Mouse (Mus musculus) neural tube, embryonic 13.5 days (tissue): ENCODE data around the gene Cib1. TPM values are rescaled to one million over a fixed set of nuclear protein-coding genes. Genes with fewer than 3 reads are reported as not detected.
A peak's percentile ranks its signal among the peaks of the same experiment; 100 is the strongest.

Source experiments
- ATAC-seq: fragments of 200-750 bp; cut with Nextera tagmentation; 2 replicates; pipeline ENCODE4 v1.8.0; 2017; ENCODE audit warnings: low read depth, mild to moderate bottlenecking, moderate TSS enrichment, moderate library complexity
- H3K27ac ChIP-seq: fragments of 300-500 bp; sonication (generic); replicated peaks from 2 replicates; pipeline ENCODE4 v1.5.1; 2015; ENCODE audit warnings: moderate library complexity, mild to moderate bottlenecking, inconsistent platforms
- H3K27me3 ChIP-seq: fragments of 300-500 bp; sonication (generic); 2 replicates; pipeline ENCODE4 v1.6.1; 2015; ENCODE audit warnings: mild to moderate bottlenecking, inconsistent platforms
- H3K36me3 ChIP-seq: fragments of 300-500 bp; sonication (generic); 2 replicates; pipeline ENCODE4 v1.6.1; 2015; ENCODE audit warnings: mild to moderate bottlenecking, inconsistent platforms
- H3K4me1 ChIP-seq: fragments of 300-500 bp; sonication (generic); replicated peaks from 2 replicates; pipeline ENCODE4 v1.6.1; 2015; ENCODE audit warnings: inconsistent platforms
- H3K4me2 ChIP-seq: fragments of 300-500 bp; sonication (generic); 2 replicates; pipeline ENCODE4 v1.6.1; 2015; ENCODE audit warnings: inconsistent platforms, mild to moderate bottlenecking, moderate library complexity
- H3K4me3 ChIP-seq: fragments of 300-500 bp; sonication (generic); 2 replicates; pipeline ENCODE4 v1.5.1; 2015; ENCODE audit warnings: mild to moderate bottlenecking, inconsistent platforms
- H3K9ac ChIP-seq: fragments of 300-500 bp; sonication (generic); 2 replicates; pipeline ENCODE4 v1.6.1; 2015; ENCODE audit warnings: moderate library complexity, mild to moderate bottlenecking, inconsistent platforms
- H3K9me3 ChIP-seq: fragments of 300-500 bp; sonication (generic); 2 replicates; pipeline ENCODE4 v1.6.1; 2016; ENCODE audit warnings: inconsistent platforms
- whole genome bisulfite sequencing: fragments of 180-500 bp; shearing (Covaris S2); methylation state at CpG from one replicate; pipeline ENCODE4 v1.1.7; 2015; 5-methylcytosine and 5-hydroxymethylcytosine counted together
- polyA plus RNA-seq: library from polyadenylated mRNA; unstranded; fragments of >200 nt; fragmentation: Nextera tagmentation; extraction: Ambion mirVana; gene quantifications from 2 replicates; pipeline ENCODE4 v1.2.1, GENCODE M21; 2015

Cib1 gene
- polyA plus RNA-seq, 1 experiment from 2014 or later = 34.6 TPM

- peaks cover 69% of the 10 kb centered on the region for H3K4me1 ChIP-seq
- no peak overlapping the region for H3K9ac ChIP-seq
- no peak overlapping the region for H3K4me3 ChIP-seq
- no peak overlapping the region for H3K27ac ChIP-seq
- no peak for ATAC-seq
- WGBS = 78% methylated on average over 18 of the region's 18 CpGs
- H3K9me3 ChIP-seq = no peaks in the 10 kb centered on the region
- peaks cover 6% of the 10 kb centered on the region for H3K36me3 ChIP-seq
- H3K4me2 ChIP-seq = no peak overlapping the region
- no peaks in the 10 kb centered on the region for H3K27me3 ChIP-seq
These were observed 24.5 kb downstream of the Cib1 start for GRCm38 (mm10) chr7:80208026-80208642.

GRCm38 (mm10) chr7:80207314-80207731, 25.3 kb downstream of the Cib1 start:
- Histone ChIP-seq H3K27ac (no peak overlapping the region), H3K4me1 (peaks cover 77% of the 10 kb centered on the region), H3K27me3 (no peaks in the 10 kb centered on the region), H3K9ac (no peak overlapping the region), H3K9me3 (no peaks in the 10 kb centered on the region), H3K36me3 (0 out of 2 replicates have a peak, but pooled peaks cover 4% of the 10 kb centered on the region), H3K4me2 (no peak overlapping the region), H3K4me3 (no peak overlapping the region)
- no peak for ATAC-seq
- WGBS = 78% methylated on average over 3 of the region's 3 CpGs

GRCm38 (mm10) chr7:80205705-80206589, 26.7 kb downstream of the Cib1 start:
- Histone ChIP-seq H3K4me1 (peaks cover 91% of the 10 kb centered on the region), H3K4me2 (no peak overlapping the region)
- 89% methylated on average over 12 of the region's 12 CpGs for WGBS

GRCm38 (mm10) chr7:80204961-80205360, 27.7 kb downstream of the Cib1 start:
- no peak for ATAC-seq
- Histone ChIP-seq H3K27ac (no peak overlapping the region), H3K9ac (no peak overlapping the region), H3K4me3 (no peak overlapping the region), H3K4me2 (no peak overlapping the region), H3K4me1 (peaks cover 93% of the 10 kb centered on the region), H3K36me3 (0 out of 2 replicates have a peak, but pooled peaks cover 5% of the 10 kb centered on the region), H3K27me3 (no peaks in the 10 kb centered on the region), H3K9me3 (no peaks in the 10 kb centered on the region)
- WGBS = 82% methylated on average over 7 of the region's 7 CpGs

More at GRCm38 (mm10) chr7:80205705-80206589, 26.7 kb downstream of the Cib1 start:
- no peak overlapping the region for H3K27ac ChIP-seq
- H3K36me3 ChIP-seq = 0 out of 2 replicates have a peak, but pooled peaks cover 5% of the 10 kb centered on the region
- no peak overlapping the region for H3K4me3 ChIP-seq
- H3K9ac ChIP-seq = no peak overlapping the region
- H3K27me3 ChIP-seq = no peaks in the 10 kb centered on the region
- no peak for ATAC-seq
- no peaks in the 10 kb centered on the region for H3K9me3 ChIP-seq

- no peaks in the 10 kb centered on the region for H3K9me3 ChIP-seq
- ATAC-seq = no peak
- H3K9ac ChIP-seq = no peak overlapping the region
- H3K36me3 ChIP-seq = 0 out of 2 replicates have a peak, but pooled peaks cover 5% of the 10 kb centered on the region
- H3K27ac ChIP-seq = peak overlapping the region; percentile 86
- H3K4me2 ChIP-seq = no peak overlapping the region
- WGBS = 80% methylated on average over 4 of the region's 4 CpGs
- H3K4me1 ChIP-seq = peaks cover 93% of the 10 kb centered on the region
- no peaks in the 10 kb centered on the region for H3K27me3 ChIP-seq
- no peak overlapping the region for H3K4me3 ChIP-seq
These were observed 28.3 kb downstream of the Cib1 start for GRCm38 (mm10) chr7:80204362-80204761.

- Histone ChIP-seq H3K27me3 (no peaks in the 10 kb centered on the region), H3K36me3 (0 out of 2 replicates have a peak, but pooled peaks cover 5% of the 10 kb centered on the region), H3K9ac (peak overlapping the region; percentile 41), H3K4me1 (peaks cover 90% of the 10 kb centered on the region), H3K4me3 (no peak overlapping the region), H3K4me2 (peak overlapping the region; percentile 13; the same call in 1 of the 2 replicates), H3K27ac (peak overlapping the region; percentile 86), H3K9me3 (no peaks in the 10 kb centered on the region)
- WGBS = 40% methylated on average over 12 of the region's 12 CpGs
- no peak for ATAC-seq
These were observed 28.9 kb downstream of the Cib1 start for GRCm38 (mm10) chr7:80203638-80204096.

GRCm38 (mm10) chr7:80202961-80203360, 29.7 kb downstream of the Cib1 start:
- Histone ChIP-seq H3K36me3 (0 out of 2 replicates have a peak, but pooled peaks cover 5% of the 10 kb centered on the region), H3K27me3 (no peaks in the 10 kb centered on the region), H3K27ac (peak overlapping the region; percentile 86), H3K4me1 (peaks cover 83% of the 10 kb centered on the region), H3K4me3 (no peak overlapping the region), H3K9ac (peak overlapping the region; percentile 41), H3K9me3 (no peaks in the 10 kb centered on the region), H3K4me2 (peak overlapping the region; percentile 13; the same call in 1 of the 2 replicates)
- WGBS = 83% methylated on average over 5 of the region's 5 CpGs
- ATAC-seq = no peak

GRCm38 (mm10) chr7:80201888-80202540, 30.6 kb downstream of the Cib1 start:
- Histone ChIP-seq H3K4me2 (peak overlapping the region; percentile 13; the same call in 1 of the 2 replicates), H3K27ac (peak overlapping the region; percentile 29; the same call in 1 of the 2 replicates), H3K9me3 (no peaks in the 10 kb centered on the region), H3K36me3 (0 out of 2 replicates have a peak, but pooled peaks cover 5% of the 10 kb centered on the region), H3K4me3 (no peak overlapping the region), H3K4me1 (peaks cover 81% of the 10 kb centered on the region), H3K9ac (peak overlapping the region; percentile 38; the same call in 1 of the 2 replicates), H3K27me3 (no peaks in the 10 kb centered on the region)
- no peak for ATAC-seq
- 77% methylated on average over 15 of the region's 15 CpGs for WGBS

- Histone ChIP-seq H3K9me3 (no peaks in the 10 kb centered on the region), H3K36me3 (0 out of 2 replicates have a peak, but pooled peaks cover 5% of the 10 kb centered on the region), H3K27ac (0 out of 2 replicates have a peak overlapping the region, but pooled peaks have one; percentile 29), H3K27me3 (no peaks in the 10 kb centered on the region), H3K4me3 (no peak overlapping the region), H3K4me2 (peak overlapping the region; percentile 87), H3K9ac (0 out of 2 replicates have a peak overlapping the region, but pooled peaks have one; percentile 31), H3K4me1 (peaks cover 76% of the 10 kb centered on the region)
- no peak for ATAC-seq
- 83% methylated on average over 5 of the region's 5 CpGs for WGBS
These were observed 31.6 kb downstream of the Cib1 start for GRCm38 (mm10) chr7:80200963-80201539.

- Histone ChIP-seq H3K4me1 (peaks cover 75% of the 10 kb centered on the region), H3K27me3 (no peaks in the 10 kb centered on the region), H3K36me3 (0 out of 2 replicates have a peak, but pooled peaks cover 5% of the 10 kb centered on the region), H3K4me2 (peak overlapping the region; percentile 87), H3K27ac (no peak overlapping the region), H3K9ac (no peak overlapping the region), H3K4me3 (no peak overlapping the region), H3K9me3 (no peaks in the 10 kb centered on the region)
- WGBS = 56% methylated on average over 6 of the region's 6 CpGs
- no peak for ATAC-seq
These were observed 32.0 kb downstream of the Cib1 start for GRCm38 (mm10) chr7:80200588-80200945.

- Histone ChIP-seq H3K4me1 (peaks cover 73% of the 10 kb centered on the region), H3K4me3 (peak overlapping the region; percentile 78), H3K9ac (no peak overlapping the region), H3K27ac (no peak overlapping the region), H3K4me2 (peak overlapping the region; percentile 87), H3K36me3 (0 out of 2 replicates have a peak, but pooled peaks cover 5% of the 10 kb centered on the region), H3K27me3 (no peaks in the 10 kb centered on the region), H3K9me3 (no peaks in the 10 kb centered on the region)
- WGBS = 64% methylated on average over 11 of the region's 11 CpGs
- no peak for ATAC-seq
These were observed 32.6 kb downstream of the Cib1 start for GRCm38 (mm10) chr7:80199851-80200587.
